Mouse (Mus musculus): ENCODE data around the gene Dhx16.

GRCm38 (mm10) chr17:35920384-35920783 lies 40.8 kb downstream of the Dhx16 start:
- no peak for TF ChIP-seq CTCF (IDR thresholded peaks at IDR 0.05; ENCODE audit: low read depth, low read length)
- no peak for TF ChIP-seq POLR2A (IDR thresholded peaks at IDR 0.05; ENCODE audit: extremely low read depth, insufficient read depth, low read length)

Data from liver, adult 2 months (tissue).